Mouse (Mus musculus) testis, postnatal 10 days (tissue): ENCODE data around the gene Ccr1l1.

ENCODE experiments used
- DNase-seq: peaks from one replicate; pipeline ENCODE4 v3.0.0; 2021; ENCODE audit warnings: low spot score

Gene Ccr1l1

DNA sequence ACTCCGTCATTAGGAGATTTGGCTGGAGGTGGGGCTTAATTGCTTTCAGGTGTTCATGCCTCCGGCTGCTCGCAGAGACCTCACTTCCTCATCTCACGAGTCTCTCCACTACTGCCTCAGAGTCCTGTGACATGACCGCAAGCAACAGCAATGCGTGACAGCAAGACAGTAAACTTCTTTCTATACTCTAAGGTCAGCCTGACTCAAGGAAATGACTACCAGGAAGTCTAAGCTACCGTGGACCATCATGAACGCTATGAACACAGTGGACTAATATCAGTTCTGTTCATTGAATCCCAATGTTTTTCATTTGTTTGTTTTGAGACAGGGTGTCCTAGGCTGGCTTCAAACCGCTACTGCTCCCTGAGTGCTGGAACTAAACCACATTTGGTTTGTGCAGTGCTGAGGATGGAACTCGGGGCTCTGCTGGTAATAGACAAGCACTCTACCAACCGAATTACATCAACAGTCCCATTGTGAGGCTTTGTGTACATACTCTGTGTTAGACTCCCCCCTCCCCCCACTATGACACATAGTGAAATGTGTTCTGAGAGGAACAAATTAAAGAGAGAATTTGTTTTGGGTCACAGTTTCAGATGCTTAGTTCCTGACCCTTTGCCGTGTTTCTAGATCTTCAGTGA is 50.0 kb downstream of the Ccr1l1 start:
- no peak for DNase-seq

DNA sequence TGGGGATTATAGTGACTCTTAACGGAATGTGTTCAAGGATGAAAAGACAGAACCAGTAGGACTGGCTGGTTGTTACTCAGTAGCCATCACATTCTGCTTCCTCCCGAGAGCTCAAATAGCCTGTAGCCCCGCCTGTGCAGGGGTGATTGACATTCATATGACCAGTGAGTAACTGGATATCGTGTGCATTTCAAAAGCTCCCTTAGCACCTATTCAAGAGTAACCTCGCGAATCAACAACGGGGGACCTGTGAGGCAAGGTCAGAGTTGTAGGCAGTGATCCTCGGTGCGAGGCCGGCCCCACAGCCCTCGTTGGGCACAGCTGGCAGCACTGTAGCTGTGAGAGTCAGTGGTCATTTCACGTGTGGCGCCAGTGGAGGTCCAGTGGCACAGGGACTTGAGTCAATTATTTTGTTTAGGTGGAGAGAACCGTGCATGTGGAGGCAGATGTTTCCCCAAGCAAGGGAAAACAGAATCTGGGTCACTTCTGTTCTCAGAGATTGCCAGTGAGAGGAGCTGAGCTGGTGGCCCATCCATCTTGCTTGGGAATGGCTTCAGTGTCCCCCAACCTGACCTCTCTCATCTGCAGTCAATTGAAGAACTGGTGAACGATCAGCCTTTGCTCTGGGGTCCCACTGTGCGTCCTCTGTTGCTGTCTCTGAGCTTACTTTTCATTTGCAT is 50.8 kb downstream of the Ccr1l1 start:
- DNase-seq, result no peak
